Mouse (Mus musculus) heart, embryonic 16.5 days (tissue): ENCODE data around the gene Lrmda. TPM values are rescaled to one million over a fixed set of nuclear protein-coding genes. Genes with fewer than 3 reads are reported as not detected.

Source experiments
- ATAC-seq: fragments of 200-750 bp; cut with Nextera tagmentation; replicated peaks from 2 replicates; pipeline ENCODE4 v1.8.0; 2017; ENCODE audit warnings: moderate number of reproducible peaks; ENCODE audit not compliant: insufficient read depth, low FRiP score; ENCODE audit errors: extremely low read depth
- H3K27ac ChIP-seq: fragments of 300-500 bp; sonication (generic); 2 replicates; pipeline ENCODE4 v1.5.1; 2014; ENCODE audit warnings: mild to moderate bottlenecking, low read length, control low read depth, moderate library complexity
- H3K27me3 ChIP-seq: fragments of 300-500 bp; sonication (generic); 2 replicates; pipeline ENCODE4 v1.6.1; 2014; ENCODE audit warnings: low read length, mixed read lengths; ENCODE audit not compliant: control insufficient read depth, insufficient read depth
- H3K36me3 ChIP-seq: fragments of 300-500 bp; sonication (generic); 2 replicates; pipeline ENCODE4 v1.6.1; 2014; ENCODE audit not compliant: control insufficient read depth, insufficient read depth
- H3K4me1 ChIP-seq: fragments of 300-500 bp; sonication (generic); 2 replicates; pipeline ENCODE4 v1.6.1; 2014; ENCODE audit warnings: low read length, mixed read lengths; ENCODE audit not compliant: control insufficient read depth, insufficient read depth
- H3K4me2 ChIP-seq: fragments of 300-500 bp; sonication (generic); 2 replicates; pipeline ENCODE4 v1.6.1; 2014; ENCODE audit warnings: low read depth, mild to moderate bottlenecking, control low read depth, low read length
- H3K4me3 ChIP-seq: fragments of 300-500 bp; sonication (generic); 2 replicates; pipeline ENCODE4 v1.5.1; 2014; ENCODE audit warnings: mild to moderate bottlenecking, control low read depth, low read length
- H3K9ac ChIP-seq: fragments of 300-500 bp; sonication (generic); 2 replicates; pipeline ENCODE4 v1.6.1; 2014; ENCODE audit warnings: low read length, control low read depth
- H3K9me3 ChIP-seq: fragments of 300-500 bp; sonication (generic); replicated peaks from 2 replicates; pipeline ENCODE4 v1.6.1; 2016; ENCODE audit warnings: low read length; ENCODE audit not compliant: control insufficient read depth
- WGBS: fragments of 180-500 bp; shearing (Covaris S2); extraction: QIAGEN DNeasy Blood & Tissue Kit; methylation state at CpG from one replicate; pipeline ENCODE4 v1.1.7; 2014; 5-methylcytosine and 5-hydroxymethylcytosine counted together
- microRNA-seq: library from miRNA; unstranded; fragments of <30 nt; microRNA quantifications from one replicate; pipeline ENCODE4, GENCODE M21; 2017
- polyA plus RNA-seq: library from polyadenylated mRNA; unstranded; fragments of >200 nt; fragmentation: Nextera tagmentation; extraction: Ambion mirVana; gene quantifications from 2 replicates; pipeline ENCODE4 v1.2.1, GENCODE M21; 2015

Lrmda gene
- polyA plus RNA-seq, 1 experiment from 2014 or later = 0.55 TPM

GRCm38 (mm10) chr14:23096405-23096804, 1076.9 kb downstream of the Lrmda start:
- H3K4me3 ChIP-seq = no peak overlapping the region
- H3K9ac ChIP-seq = no peak overlapping the region
- no peak for ATAC-seq
- no peaks in the 10 kb centered on the region for H3K36me3 ChIP-seq
- no peak overlapping the region for H3K4me2 ChIP-seq
- no peaks in the 10 kb centered on the region for H3K9me3 ChIP-seq
- no peak overlapping the region for H3K27ac ChIP-seq
- H3K4me1 ChIP-seq = no peaks in the 10 kb centered on the region
- H3K27me3 ChIP-seq = no peaks in the 10 kb centered on the region
- WGBS = 69% methylated on average over 4 of the region's 4 CpGs

Small RNA genes lying within 50 kb of the gene (microRNA-seq; reads per million reads assigned to microRNA genes)
- gene Gm27532 = not detected

Other genes starting within 250 kb of the Lrmda start
- 524 and 538 TPM in 2 replicates for gene Vdac2, start 194.5 kb upstream of the Lrmda start, polyA plus RNA-seq
- gene Comtd1, start 170.7 kb upstream of the Lrmda start, polyA plus RNA-seq = 42.8 and 44.4 TPM in 2 replicates
- 1.9 and 2.9 TPM in 2 replicates for gene Zfp503, start 30.1 kb upstream of the Lrmda start, polyA plus RNA-seq